Mouse (Mus musculus) bone marrow, adult 2 months (tissue): ENCODE results near the gene Akap6.

ENCODE experiments used
- CTCF ChIP-seq: fragments of 200-500 bp; IDR thresholded peaks from 2 replicates; pipeline ENCODE4 v1.5.1; 2011; ENCODE audit warnings: low read length, control low read depth; ENCODE audit not compliant: control insufficient read depth, insufficient read depth
- POLR2A ChIP-seq: fragments of 200-500 bp; IDR thresholded peaks from 2 replicates; pipeline ENCODE4 v1.6.1; 2011; ENCODE audit warnings: low read depth, mild to moderate bottlenecking, control low read depth, low read length, borderline replicate concordance; ENCODE audit not compliant: control insufficient read depth

- no peak for TF ChIP-seq POLR2A
- TF ChIP-seq CTCF: no peak
Measured at GRCm38 (mm10) chr12:52893656-52894405, 194.6 kb downstream of the Akap6 start.
